Mouse (Mus musculus): ENCODE results near the gene Tmem210. TPM values are rescaled to one million over a fixed set of nuclear protein-coding genes. Genes with fewer than 3 reads are reported as not detected.

Gene Tmem210
- total RNA-seq (2023), result not detected

DNA sequence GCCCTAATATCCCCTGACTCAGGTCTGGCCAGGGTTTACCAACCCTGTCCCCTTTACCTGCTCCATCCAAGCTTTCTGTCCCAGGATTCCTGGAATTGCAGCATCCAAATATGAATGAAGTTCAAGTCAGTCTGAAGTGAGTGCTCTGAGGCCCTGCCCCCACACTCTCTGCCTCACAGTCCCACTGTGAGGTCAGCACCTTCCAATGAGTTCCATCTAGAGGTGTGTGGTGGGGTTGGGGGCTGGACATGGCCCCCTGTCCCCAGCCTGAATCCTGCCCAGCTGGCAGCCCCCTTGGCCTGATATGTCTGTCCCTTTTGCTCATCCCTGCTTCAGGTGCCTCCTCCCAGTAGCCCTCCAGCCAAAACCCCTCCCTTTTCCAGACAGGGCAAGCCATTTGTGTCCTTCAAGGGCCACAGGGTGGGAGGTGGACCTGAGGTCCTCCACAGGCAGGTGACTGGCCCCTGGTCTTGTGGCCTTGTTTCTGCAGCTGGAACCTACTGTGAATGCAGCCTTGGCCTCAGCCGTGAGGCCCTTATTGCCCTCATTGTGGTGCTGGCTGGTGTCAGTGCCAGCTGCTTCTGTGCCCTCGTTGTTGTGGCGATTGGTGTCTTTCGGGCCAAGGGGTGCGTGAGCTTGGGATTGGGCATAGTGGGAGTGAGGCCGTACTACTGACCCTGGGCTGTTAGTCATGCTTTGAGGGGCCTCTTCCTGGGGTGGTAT, at the start of gene Tmem210:
TSS of gene Tmem210 (plus strand) at position 219 of the 723 bp plus-strand sequence.

DNA sequence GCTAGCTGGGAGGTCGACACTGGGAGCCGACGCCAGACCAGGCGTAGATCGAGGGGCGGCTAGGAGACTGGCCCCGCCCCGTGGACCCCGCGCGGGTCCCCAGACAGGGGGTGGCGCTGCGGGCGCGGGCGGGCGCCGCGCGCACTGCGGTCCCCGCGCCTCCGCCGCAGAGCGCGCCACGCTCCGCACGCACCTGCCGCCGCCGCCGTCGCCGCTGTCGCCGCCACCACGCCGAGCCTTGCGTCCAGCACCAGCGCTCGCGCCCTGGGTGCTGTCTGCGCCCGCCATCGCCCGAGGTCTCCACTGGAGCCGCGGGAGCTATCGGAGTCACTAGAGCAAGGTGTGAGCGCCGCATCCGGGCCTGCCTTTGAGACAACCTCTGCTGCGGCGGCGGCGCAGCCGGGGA, 45.8 kb upstream of the Tmem210 start, which contains the start of the genes Rnf208 and Cysrt1:
TSS of gene Rnf208 (plus strand) at position 155 of the 406 bp plus-strand sequence.
TSS of gene Cysrt1 (minus strand) at position 352 of the 406 bp plus-strand sequence.

DNA sequence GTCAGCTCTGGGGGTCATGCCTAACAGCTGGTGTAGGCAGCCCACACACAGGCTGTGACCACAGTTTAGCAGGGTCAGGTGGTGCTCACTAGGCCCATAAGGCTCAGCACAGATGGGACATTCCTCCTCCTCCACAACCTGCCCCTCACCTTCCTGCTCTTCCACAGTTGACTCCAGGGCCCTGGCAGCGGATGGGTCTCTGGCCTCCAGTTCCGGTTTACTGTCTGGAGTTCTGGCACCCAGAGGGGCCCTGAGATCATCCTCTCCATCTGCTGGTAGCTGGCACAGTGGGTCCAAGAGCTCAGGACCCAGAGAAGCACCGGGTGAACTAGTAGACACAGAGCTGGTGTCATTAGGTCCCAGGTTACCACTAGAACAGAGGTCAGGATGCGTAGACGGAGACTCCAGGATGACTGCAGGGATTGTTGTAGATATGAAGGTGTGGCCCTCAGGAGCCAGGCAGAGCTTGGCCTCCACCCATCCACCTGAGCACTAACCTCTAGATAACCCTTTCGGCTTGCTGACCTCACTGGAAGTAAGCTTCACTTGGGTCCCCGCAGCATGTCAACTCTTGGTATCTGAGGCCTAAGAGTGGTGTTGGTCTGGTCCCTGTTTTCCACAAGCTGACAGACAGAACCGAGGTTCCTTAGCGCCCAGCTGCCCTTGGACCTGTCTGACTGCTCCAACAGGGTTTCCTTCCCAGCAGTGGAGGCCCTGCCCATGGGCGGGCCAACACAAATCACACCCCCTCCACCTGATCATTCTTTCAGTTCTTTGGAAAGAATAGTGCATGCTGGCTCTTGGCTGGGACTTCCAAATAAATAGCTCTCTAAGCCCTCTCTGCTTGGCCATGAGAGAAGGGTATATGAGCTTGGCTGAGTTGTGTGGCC, 41.5 kb upstream of the Tmem210 start, which contains the start of gene AL732309.1:
TSS of gene AL732309.1 (minus strand) at position 681 of the 890 bp plus-strand sequence.

DNA sequence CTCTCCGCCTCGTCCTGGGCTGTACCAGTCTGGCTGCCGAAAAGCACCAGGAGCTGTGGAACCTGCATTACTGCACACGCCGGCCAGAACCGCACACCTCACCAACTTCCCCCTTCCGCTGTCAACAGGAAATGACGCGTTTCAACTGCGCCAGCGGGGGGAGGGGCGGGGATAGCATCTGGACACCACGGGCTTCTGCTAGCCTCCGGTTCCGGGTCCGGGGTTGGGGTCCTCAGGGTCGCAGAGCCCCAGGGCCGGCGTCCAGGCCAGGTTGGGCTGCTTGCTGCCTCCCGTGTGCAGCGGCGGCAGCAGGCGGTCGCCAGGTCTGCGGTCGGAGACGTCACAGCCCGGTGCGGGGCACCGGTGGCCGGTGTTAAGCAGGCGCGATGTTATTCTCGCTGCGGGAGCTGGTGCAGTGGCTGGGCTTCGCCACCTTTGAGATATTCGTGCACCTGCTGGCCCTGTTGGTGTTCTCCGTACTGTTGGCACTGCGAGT, 32.6 kb upstream of the Tmem210 start, which contains the start of gene Tmem203:
TSS of gene Tmem203 (plus strand) at position 156 of the 496 bp plus-strand sequence.

DNA sequence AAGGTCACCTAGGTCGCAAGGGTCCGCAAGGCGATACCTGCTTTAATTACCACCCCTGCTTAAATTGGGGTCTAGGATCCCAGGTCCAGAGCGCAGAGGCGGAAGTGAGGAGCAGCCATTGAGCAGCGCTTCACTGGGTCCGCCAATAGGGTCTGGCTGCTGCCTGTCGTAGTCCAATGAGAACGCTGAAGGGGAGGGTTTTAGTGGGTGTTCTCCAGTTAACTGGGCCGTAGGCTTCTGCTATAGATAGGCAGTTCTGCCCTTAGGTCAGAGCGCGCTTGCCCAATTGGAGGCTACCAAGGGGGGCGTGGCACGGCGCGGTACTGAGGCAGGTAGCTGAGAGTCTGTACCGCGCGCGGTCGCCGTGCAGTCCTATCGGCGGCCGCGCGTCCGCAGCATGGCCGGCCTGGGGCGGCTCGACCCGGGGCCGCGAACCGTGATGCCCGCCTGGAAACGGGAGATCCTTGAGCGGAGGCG, 25.6 kb upstream of the Tmem210 start, which contains the start of gene Tprn:
TSS of gene Tprn (plus strand) at position 328 of the 477 bp plus-strand sequence.

DNA sequence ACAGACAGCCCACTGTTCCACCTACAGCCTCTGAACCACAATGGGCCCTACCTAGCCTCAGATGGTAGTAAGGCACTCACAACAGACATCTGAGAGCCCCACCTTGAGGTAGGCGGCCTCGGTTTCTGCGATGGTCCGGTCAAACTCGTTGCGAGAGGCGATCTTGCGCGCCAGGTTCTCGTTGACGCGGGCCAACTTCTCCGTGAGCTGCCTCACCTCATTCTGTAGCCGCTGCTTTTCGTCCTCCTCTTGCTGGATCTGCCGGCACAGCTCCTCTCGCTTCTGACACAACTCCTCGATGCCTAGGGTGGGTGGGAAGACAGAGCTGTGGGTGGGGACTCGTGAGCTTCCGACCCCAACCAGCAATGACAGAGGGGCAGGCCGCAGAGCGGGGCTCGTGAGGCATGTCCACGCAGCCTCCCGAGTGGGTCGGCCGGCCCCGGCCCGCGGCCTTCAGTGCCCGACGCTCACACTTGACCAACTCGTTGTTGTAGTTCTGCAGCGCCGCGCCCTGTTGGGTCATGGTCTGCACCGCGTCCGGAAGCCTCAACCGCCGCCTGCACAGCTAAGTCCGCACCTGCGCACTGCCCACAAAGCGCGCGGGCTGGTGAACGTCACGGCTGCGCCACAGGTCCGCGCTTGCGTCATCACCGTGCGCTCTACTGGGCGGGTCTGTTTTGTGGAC, 16.0 kb upstream of the Tmem210 start, which contains the start of the genes Ssna1 and Anapc2:
TSS of gene Ssna1 (minus strand) at position 612 of the 685 bp plus-strand sequence.
TSS of gene Anapc2 (plus strand) at position 652 of the 685 bp plus-strand sequence.

DNA sequence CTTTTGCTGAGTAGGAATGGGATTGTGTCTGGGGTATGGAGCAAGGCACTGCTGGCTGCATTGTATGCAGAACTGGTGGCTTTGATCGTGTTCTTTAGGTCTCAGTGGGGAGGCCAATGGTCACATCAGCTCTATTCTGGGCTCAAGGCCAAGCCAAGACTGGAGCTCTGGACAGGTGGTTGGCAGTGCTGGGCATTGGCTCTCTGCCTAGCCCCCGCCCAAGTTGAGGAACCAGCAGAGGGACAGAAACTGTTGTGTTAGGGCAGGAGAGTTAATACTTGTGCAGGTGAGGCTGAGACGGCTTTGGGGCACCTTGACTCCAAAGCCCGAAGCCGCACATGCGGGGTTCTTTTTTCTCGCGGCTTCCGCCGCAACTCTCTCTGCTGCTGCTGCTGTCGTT, 1.7 kb downstream of the Tmem210 start, which contains the start of gene Lrrc26:
TSS of gene Lrrc26 (plus strand) at position 265 of the 400 bp plus-strand sequence.

DNA sequence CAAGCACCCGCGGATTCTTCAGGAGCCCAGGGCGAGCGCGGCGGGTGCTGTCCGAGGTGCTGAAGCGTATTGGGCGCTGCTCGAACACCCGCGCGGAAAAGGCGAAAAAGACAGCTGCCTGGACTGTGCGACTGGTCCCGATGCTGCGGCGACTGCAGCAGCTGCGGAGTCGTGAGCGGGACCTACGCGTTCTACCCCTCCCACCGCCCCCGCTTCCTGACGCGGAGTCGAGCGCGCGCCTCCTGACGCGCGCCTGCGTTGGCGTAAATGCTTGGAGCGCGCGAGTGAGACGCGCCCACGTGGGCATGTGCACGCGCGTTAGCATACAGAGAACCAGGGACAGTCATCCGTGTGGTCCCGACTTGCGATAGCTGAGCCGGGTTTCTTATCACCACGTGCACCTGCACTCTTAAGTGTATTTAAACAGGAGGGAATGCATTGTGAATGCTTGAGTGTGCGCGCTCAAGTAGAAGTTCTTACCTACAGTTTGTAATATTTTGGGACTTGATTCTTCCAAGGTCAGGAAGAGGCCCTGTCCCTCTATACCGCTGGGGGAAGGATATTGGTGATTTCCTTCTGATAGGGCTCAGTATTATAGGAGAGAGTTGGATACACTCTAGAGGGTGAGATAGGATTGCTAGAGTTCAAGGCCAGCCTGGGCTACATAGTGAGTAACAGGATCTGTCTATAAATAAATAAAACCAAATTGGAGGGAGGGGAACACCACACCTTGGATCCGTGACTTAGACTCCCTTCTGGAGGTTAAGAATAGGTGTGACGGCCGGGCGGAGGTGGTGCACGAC, 31.2 kb downstream of the Tmem210 start, which contains the start of gene Grin1:
TSS of gene Grin1 (minus strand) at position 217 of the 803 bp plus-strand sequence.

DNA sequence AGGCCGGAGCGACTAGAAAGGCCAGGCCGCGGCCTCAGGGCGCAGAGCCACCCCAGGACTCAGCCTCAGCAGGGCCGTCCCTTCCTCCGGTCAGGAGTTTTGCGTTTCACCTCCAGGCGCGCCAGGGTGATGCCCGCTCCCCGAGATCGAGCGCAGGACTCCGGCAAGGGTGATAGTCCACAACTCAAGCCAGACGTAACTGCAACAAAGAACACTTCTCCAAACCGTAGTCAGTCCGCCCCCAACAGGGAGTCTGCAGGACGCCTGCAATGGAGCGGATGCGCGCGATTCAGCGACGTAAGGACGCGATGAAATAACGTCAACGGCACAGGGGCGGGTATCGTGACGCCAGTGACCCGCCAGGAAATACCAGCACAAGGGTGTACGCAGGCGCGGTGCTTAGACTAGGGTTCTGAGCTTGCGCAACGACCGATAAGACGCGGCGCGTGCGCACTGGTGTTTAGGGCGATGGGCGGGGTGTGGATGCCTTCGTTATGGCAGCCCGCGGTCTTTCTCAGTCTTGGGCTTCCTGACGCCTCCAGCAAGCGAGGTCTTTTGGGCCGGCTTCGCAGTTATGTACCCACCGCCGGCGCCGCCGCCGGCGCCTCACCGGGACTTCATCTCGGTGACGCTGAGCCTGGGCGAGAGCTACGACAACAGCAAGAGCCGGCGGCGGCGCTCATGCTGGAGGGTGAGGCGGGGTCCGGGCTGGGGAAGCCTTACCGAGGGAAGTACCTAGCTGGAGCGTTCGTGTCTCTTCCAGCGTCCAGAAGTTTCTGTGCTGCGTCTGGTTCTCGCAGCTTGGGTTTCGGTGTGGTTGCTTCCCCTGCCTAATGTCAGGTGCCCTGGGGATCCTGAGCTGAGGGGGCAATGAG, 44.6 kb downstream of the Tmem210 start, which contains the start of gene Man1b1:
TSS of gene Man1b1 (plus strand) at position 53 of the 875 bp plus-strand sequence.

Other genes starting within 250 kb of the Tmem210 start
- 22.7 TPM for gene Nsmf, start 233.8 kb upstream of the Tmem210 start, total RNA-seq (2023)
- gene Entpd8, start 207.8 kb upstream of the Tmem210 start, total RNA-seq (2023), result not detected
- not detected for gene Noxa1, start 193.0 kb upstream of the Tmem210 start, total RNA-seq (2023)
- 3.3 TPM for gene Nrarp, start 107.4 kb upstream of the Tmem210 start, total RNA-seq (2023)
- gene Tor4a, start 91.3 kb upstream of the Tmem210 start, total RNA-seq (2023), result 25.9 TPM
- gene Nelfb, start 76.7 kb upstream of the Tmem210 start, total RNA-seq (2023), result 68.2 TPM
- gene Stpg3, start 73.5 kb upstream of the Tmem210 start, total RNA-seq (2023), result not detected
- not detected for gene Fam166a, start 69.4 kb upstream of the Tmem210 start, total RNA-seq (2023)
- 105 TPM for gene Tubb4b, start 63.4 kb upstream of the Tmem210 start, total RNA-seq (2023)
- gene Slc34a3, start 53.8 kb upstream of the Tmem210 start, total RNA-seq (2023), result not detected
- gene Rnf224, start 51.4 kb upstream of the Tmem210 start, total RNA-seq (2023), result not detected
- gene Rnf208, start 45.9 kb upstream of the Tmem210 start, total RNA-seq (2023), result not detected
- not detected for gene Cysrt1, start 45.7 kb upstream of the Tmem210 start, total RNA-seq (2023)
- 11.0 TPM for gene AL732309.1, start 41.3 kb upstream of the Tmem210 start, total RNA-seq (2023)
- 20.6 TPM for gene Tmem203, start 32.7 kb upstream of the Tmem210 start, total RNA-seq (2023)
- 20.0 TPM for gene Tprn, start 25.5 kb upstream of the Tmem210 start, total RNA-seq (2023)
- gene Ssna1, start 15.7 kb upstream of the Tmem210 start, total RNA-seq (2023), result 39.1 TPM
- 92.6 TPM for gene Anapc2, start 15.7 kb upstream of the Tmem210 start, total RNA-seq (2023)
- gene Lrrc26, start 1.8 kb downstream of the Tmem210 start, total RNA-seq (2023), result not detected
- gene Grin1, start 31.0 kb downstream of the Tmem210 start, total RNA-seq (2023), result not detected
- gene Man1b1, start 44.2 kb downstream of the Tmem210 start, total RNA-seq (2023), result 34.4 TPM
- 13.0 TPM for gene Dpp7, start 68.2 kb downstream of the Tmem210 start, total RNA-seq (2023)
- 12.6 TPM for gene Uap1l1, start 77.5 kb downstream of the Tmem210 start, total RNA-seq (2023)
- gene Sapcd2, start 84.2 kb downstream of the Tmem210 start, total RNA-seq (2023), result not detected
- gene Entpd2, start 107.7 kb downstream of the Tmem210 start, total RNA-seq (2023), result not detected
- 2.3 TPM for gene Npdc1, start 111.2 kb downstream of the Tmem210 start, total RNA-seq (2023)
- gene Fut7, start 135.1 kb downstream of the Tmem210 start, total RNA-seq (2023), result 0.52 TPM
- 80.3 TPM for gene Abca2, start 140.6 kb downstream of the Tmem210 start, total RNA-seq (2023)
- not detected for gene Clic3, start 168.7 kb downstream of the Tmem210 start, total RNA-seq (2023)
- gene Paxx, start 172.9 kb downstream of the Tmem210 start, total RNA-seq (2023), result 83.0 TPM
- gene Ptgds, start 181.9 kb downstream of the Tmem210 start, total RNA-seq (2023), result not detected
- gene Lcn12, start 205.8 kb downstream of the Tmem210 start, total RNA-seq (2023), result not detected
- gene Fbxw5, start 212.6 kb downstream of the Tmem210 start, total RNA-seq (2023), result 60.4 TPM
- gene C8g, start 213.6 kb downstream of the Tmem210 start, total RNA-seq (2023), result not detected